Mouse (Mus musculus): ENCODE results near the gene Polr3h. TPM values are rescaled to one million over a fixed set of nuclear protein-coding genes. Genes with fewer than 3 reads are reported as not detected.

The Polr3h gene
- total and polyA plus RNA-seq, 3 experiments = 40.5 to 224 (median 59.3) TPM

GRCm38 (mm10) chr15:81882348-81882747 is 43.7 kb downstream of the Polr3h start:
- Histone ChIP-seq H3K4me1 (ENCODE audit: control insufficient read depth in 1 of 2, insufficient read depth in 2 of 2) (peaks cover 19 to 45% of the 10 kb centered on the region in 2 experiments), H3K36me3 (replicated peaks in 1 of 2; ENCODE audit: control insufficient read depth in 1 of 2, insufficient read depth in 1 of 2, low read length in 1 of 2) (peaks cover 9 to 65% of the 10 kb centered on the region in 2 experiments), H3K9me3 (replicated peaks; ENCODE audit: low read length) (no peaks in the 10 kb centered on the region), H3K79me2 (replicated peaks; ENCODE audit: control insufficient read depth, extremely low read depth, insufficient read depth, poor library complexity, severe bottlenecking) (peaks cover 62% of the 10 kb centered on the region), H3K9ac (ENCODE audit: insufficient read depth, low read depth) (no peak overlapping the region), H3K27ac (ENCODE audit: insufficient read depth, low read depth) (no peak overlapping the region), H3K4me2 (ENCODE audit: insufficient read depth, low read depth, poor library complexity, severe bottlenecking) (no peak overlapping the region), H3K4me3 (replicated peaks in 1 of 3; ENCODE audit: low read depth in 2 of 3, low read length in 2 of 3, poor library complexity in 1 of 3) (no peak overlapping the region), H3K27me3 (replicated peaks) (no peaks in the 10 kb centered on the region)
- dilution Hi-C loops (cut with MboI; ENCODE audit: extremely low pct_ligation_motif_present, extremely low pct_unique_long_range_greater_than_20kb, low sequenced_read_pairs) = no loop called here
- no peak for TF ChIP-seq JUND (conservative IDR thresholded peaks at IDR 0.05; ENCODE audit: low read depth, low read length)
- no peak for TF ChIP-seq KAT2A (IDR thresholded peaks at IDR 0.05; ENCODE audit: insufficient replicate concordance, low read length)
- TF ChIP-seq GABPA (IDR thresholded peaks at IDR 0.05; ENCODE audit: insufficient replicate concordance, low read depth, low read length) = no peak
- no peak for TF ChIP-seq CTCF (conservative IDR thresholded peaks at IDR 0.05 in 1 of 2, IDR thresholded peaks at IDR 0.05 in 1 of 2; ENCODE audit: low read depth in 2 of 2, low read length in 2 of 2)
- TF ChIP-seq UBTF (IDR thresholded peaks at IDR 0.05; ENCODE audit: low read depth, low read length) = no peak
- TF ChIP-seq TBP (conservative IDR thresholded peaks at IDR 0.05; ENCODE audit: low read depth, low read length) = no peak
- TF ChIP-seq IRF4 (IDR thresholded peaks at IDR 0.05; ENCODE audit: low read depth, low read length) = no peak
- no peak for TF ChIP-seq SIN3A (IDR thresholded peaks at IDR 0.05; ENCODE audit: low read length)
- TF ChIP-seq RCOR1 (conservative IDR thresholded peaks at IDR 0.05; ENCODE audit: low read depth, low read length) = no peak
- no peak for TF ChIP-seq ZKSCAN1 (IDR thresholded peaks at IDR 0.05; ENCODE audit: borderline replicate concordance, low read depth, low read length)
- TF ChIP-seq CHD2 (IDR thresholded peaks at IDR 0.05; ENCODE audit: low read length) = no peak
- no peak for TF ChIP-seq ZNF384 (IDR thresholded peaks at IDR 0.05; ENCODE audit: low read depth, low read length)
- TF ChIP-seq MAFK (IDR thresholded peaks at IDR 0.05; ENCODE audit: insufficient replicate concordance, low read length) = no peak
- TF ChIP-seq MYC (IDR thresholded peaks at IDR 0.05; ENCODE audit: low read depth, low read length) = no peak
- no peak for TF ChIP-seq POLR2AphosphoS2 (IDR thresholded peaks at IDR 0.05; ENCODE audit: low read depth, low read length)
- TF ChIP-seq MAX (IDR thresholded peaks at IDR 0.05; ENCODE audit: low read length) = no peak
- TF ChIP-seq ELF1 (IDR thresholded peaks at IDR 0.05; ENCODE audit: low read depth, low read length) = no peak
- in situ Hi-C loops (cut with MboI; ENCODE audit: low pct_ligation_motif_present, low pct_unique_long_range_greater_than_20kb, low sequenced_read_pairs) = no loop called here
- DNase-seq (ENCODE audit: extremely low read depth) = no peak

GRCm38 (mm10) chr15:81879531-81880401 is 46.3 kb downstream of the Polr3h start:
- H3K4me3 ChIP-seq (replicated peaks in 1 of 3; ENCODE audit: low read depth in 2 of 3, low read length in 2 of 3, poor library complexity in 1 of 3) = no peak overlapping the region
- H3K4me2 ChIP-seq (ENCODE audit: insufficient read depth, low read depth, poor library complexity, severe bottlenecking) = peak overlapping the region; percentile 14; the same call in 1 of the 2 replicates
- peaks cover 70% of the 10 kb centered on the region for H3K79me2 ChIP-seq (replicated peaks; ENCODE audit: control insufficient read depth, extremely low read depth, insufficient read depth, poor library complexity, severe bottlenecking)
- peaks cover 6 to 56% of the 10 kb centered on the region in 2 experiments for H3K36me3 ChIP-seq (replicated peaks in 1 of 2; ENCODE audit: control insufficient read depth in 1 of 2, insufficient read depth in 1 of 2, low read length in 1 of 2)
- H3K9ac ChIP-seq (ENCODE audit: insufficient read depth, low read depth) = no peak overlapping the region
- H3K9me3 ChIP-seq (replicated peaks; ENCODE audit: low read length) = no peaks in the 10 kb centered on the region
- in situ Hi-C loops (cut with MboI; ENCODE audit: low pct_ligation_motif_present, low pct_unique_long_range_greater_than_20kb, low sequenced_read_pairs) = no loop called here
- TF ChIP-seq POLR2A (IDR thresholded peaks at IDR 0.05; ENCODE audit: low read depth, low read length) (no peak), ZKSCAN1 (IDR thresholded peaks at IDR 0.05; ENCODE audit: borderline replicate concordance, low read depth, low read length) (no peak), IRF4 (IDR thresholded peaks at IDR 0.05; ENCODE audit: low read depth, low read length) (no peak), HCFC1 (IDR thresholded peaks at IDR 0.05; ENCODE audit: low read depth, low read length) (no peak), PAX5 (IDR thresholded peaks at IDR 0.05; ENCODE audit: low read length) (no peak), ZC3H11A (IDR thresholded peaks at IDR 0.05; ENCODE audit: low read depth, low read length) (no peak), UBTF (IDR thresholded peaks at IDR 0.05; ENCODE audit: low read depth, low read length) (no peak), RCOR1 (conservative IDR thresholded peaks at IDR 0.05; ENCODE audit: low read depth, low read length) (no peak), NRF1 (IDR thresholded peaks at IDR 0.05; ENCODE audit: low read depth, low read length) (no peak), ELF1 (IDR thresholded peaks at IDR 0.05; ENCODE audit: low read depth, low read length) (no peak), MAZ (IDR thresholded peaks at IDR 0.05; ENCODE audit: low read depth, low read length) (no peak), JUND (conservative IDR thresholded peaks at IDR 0.05; ENCODE audit: low read depth, low read length) (no peak)
- no peak for DNase-seq (ENCODE audit: extremely low read depth)
- H3K4me1 ChIP-seq (ENCODE audit: control insufficient read depth in 1 of 2, insufficient read depth in 2 of 2) = peaks cover 27 to 67% of the 10 kb centered on the region in 2 experiments
- H3K27me3 ChIP-seq (replicated peaks) = no peaks in the 10 kb centered on the region
- dilution Hi-C loops (cut with MboI; ENCODE audit: extremely low pct_ligation_motif_present, extremely low pct_unique_long_range_greater_than_20kb, low sequenced_read_pairs) = no loop called here
- no peak overlapping the region; the same call in 1 of the 2 replicates for H3K27ac ChIP-seq (ENCODE audit: insufficient read depth, low read depth)

Data from CH12.LX (cell line).